Mouse (Mus musculus): ENCODE results near the gene Fancc.
"Not testable (repeated sequence)": the region's sequence is repeated elsewhere in the genome, so short reads cannot be mapped to it uniquely, and the experiment has no call there.

The Fancc gene

GRCm38 (mm10) chr13:63315777-63316176 lies 181.3 kb downstream of the Fancc start:
- no peak for DNase-seq (ENCODE audit: low spot score)

GRCm38 (mm10) chr13:63315111-63315510 lies 182.0 kb downstream of the Fancc start:
- DNase-seq (ENCODE audit: low spot score): not testable (repeated sequence)

DNA sequence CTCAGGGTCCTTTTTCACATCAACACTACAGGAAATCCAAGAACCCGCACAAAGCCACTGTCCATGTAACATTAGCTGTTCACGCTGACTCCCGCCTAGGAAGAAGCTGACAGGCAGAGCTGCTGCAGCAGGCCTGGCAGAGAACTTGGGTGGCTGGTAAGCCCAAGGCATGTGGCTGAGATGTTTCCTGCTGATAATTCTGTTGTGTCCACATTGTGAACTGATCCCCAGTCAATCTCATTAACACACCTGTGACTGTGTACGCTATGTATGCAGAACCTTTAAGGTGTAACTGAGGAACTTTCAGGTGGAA lies 182.5 kb downstream of the Fancc start:
- DNase-seq (ENCODE audit: low spot score): no peak

- DNase-seq (ENCODE audit: low spot score): no peak
These were observed 183.1 kb downstream of the Fancc start for GRCm38 (mm10) chr13:63313748-63314607.

DNA sequence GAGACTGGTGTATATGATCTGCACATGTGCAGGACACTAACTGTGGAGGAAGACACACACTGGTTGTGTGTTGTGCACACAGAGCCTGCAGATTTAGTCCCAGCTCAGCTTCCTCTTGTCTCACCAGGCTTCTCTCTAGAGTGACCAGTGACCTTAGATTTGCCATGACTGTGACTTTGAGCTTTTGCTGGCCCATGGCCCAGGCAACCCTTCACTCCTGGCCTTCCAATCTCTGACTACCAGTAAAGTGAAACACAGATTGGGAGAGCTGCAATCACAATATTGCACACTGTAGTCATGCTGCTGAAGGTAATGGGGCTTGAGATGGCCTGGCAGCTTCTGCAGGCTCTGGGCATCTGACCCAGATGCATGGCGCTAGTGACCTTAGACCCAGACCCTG lies 183.8 kb downstream of the Fancc start:
- no peak for DNase-seq (ENCODE audit: low spot score)

DNA sequence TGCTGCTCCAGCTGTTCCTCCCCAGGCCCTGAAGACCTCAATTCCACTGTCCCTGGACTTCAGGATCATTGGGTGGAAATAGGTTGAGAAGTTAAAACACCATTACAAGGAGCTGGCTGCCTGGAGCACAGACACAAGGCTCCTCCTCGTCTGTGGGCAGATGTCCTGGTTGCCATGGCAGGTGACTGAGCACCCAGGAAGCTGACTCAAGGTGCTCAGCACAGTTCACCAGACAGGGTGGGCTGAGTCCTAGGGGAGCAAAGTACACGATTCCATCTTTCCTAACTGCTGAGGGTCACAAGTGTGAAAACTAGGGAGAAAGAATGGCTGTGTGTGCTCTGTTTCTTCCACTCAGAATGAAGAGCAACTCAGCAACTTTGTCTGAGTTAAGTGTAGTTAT lies 185.9 kb downstream of the Fancc start:
- no peak for DNase-seq (ENCODE audit: low spot score)

DNA sequence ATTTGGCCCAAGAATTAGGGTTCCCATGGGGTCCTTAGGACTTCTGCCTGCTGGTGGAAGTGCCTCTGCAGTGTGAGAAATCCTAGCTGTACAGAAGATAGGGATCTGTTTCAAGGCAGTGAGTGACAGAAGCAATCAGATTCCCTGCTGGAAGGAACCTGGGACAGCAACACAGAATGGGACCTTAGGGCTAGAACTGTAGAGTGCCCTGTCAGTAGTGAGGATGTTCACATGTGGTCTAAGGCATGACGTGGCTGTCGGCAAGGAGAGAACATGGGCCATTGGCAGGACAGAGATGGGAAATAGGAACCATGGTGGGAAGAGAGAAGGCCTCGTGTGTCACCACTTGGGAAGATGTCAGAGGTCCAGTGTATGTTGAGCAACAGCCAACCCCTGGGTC lies 187.5 kb downstream of the Fancc start:
- no peak for DNase-seq (ENCODE audit: low spot score)

DNA sequence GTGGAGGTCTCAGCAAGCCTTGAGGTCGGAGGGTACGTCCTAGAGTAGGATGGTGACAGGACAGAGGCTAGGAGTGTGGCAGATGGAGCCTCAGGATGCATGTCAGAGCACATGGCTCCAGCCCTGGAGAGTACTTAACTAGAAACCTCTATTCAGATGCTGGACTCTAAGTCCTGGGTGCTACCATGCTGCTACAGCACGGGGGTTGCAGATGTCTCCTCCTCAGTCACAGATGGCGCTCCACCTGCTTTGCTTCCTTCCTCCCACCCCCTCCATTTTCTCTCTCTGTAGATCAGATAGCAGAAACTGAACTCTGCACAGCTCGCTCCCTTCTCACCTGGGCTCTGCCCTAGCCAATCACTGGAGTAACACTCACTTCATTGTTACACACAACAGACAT lies 190.3 kb downstream of the Fancc start:
- DNase-seq (ENCODE audit: low spot score): no peak

DNA sequence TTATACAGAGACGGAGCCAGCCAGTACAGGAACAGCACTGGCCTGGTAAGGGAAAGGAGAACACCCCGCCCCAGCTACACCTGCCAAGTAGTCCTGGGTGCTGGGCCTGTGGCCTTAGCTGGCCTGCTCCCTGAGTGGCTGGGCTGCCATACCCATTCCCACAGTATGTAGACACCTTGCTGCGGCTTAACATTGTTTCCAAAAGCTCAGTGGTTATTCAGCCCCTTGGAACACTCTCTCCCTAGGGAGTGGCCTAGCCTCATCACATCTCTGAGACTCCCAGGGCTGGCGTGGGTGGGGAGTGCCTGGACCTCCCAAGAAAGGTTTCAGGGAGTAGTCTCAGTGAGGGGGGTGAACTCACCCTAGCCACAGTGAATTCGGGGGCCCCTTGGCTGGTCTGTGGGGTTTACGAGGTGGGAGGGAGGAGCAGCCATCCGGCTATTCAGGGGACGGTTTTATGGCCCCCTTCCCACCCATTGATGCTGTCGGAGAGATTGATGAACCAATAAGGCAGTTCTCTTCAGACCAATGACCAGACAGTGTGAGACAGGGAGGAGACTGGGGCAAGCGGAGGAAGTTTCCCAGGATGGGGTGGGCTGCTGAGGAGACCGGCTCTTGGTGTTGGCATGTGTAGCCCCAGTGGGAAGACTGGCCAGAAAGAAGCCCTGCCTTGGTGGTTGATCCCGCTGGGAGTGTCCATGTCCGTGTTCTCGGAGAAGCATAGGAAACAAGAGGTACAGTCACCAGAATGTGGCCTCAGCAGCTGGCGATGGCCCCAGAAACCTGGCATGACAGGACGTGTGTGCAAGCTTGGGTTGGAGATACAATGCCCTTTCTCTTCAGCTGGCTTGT lies 191.7 kb downstream of the Fancc start:
- no peak for DNase-seq (ENCODE audit: low spot score)

DNA sequence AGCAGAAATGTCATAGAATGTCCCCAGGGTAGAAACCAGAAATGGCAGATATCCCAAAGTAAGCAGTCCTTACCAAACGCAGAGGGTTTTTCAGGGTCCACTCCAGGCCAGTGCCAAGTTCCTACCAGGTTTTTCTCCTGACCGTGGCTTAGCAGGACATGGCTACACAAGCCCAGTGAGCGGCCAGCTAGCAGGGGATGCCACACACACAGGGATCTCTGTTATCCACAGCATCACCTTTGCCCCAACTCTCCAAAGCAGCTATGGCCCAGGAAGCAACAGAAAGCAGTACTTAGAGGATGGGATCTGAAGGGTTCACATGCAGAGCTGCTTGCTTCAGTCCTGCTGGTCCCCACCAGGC lies 192.3 kb downstream of the Fancc start:
- DNase-seq (ENCODE audit: low spot score): no peak

- DNase-seq (ENCODE audit: low spot score): no peak
These were observed 192.8 kb downstream of the Fancc start for GRCm38 (mm10) chr13:63304124-63304792.

GRCm38 (mm10) chr13:63302381-63302780 lies 194.7 kb downstream of the Fancc start:
- no peak for DNase-seq (ENCODE audit: low spot score)

DNA sequence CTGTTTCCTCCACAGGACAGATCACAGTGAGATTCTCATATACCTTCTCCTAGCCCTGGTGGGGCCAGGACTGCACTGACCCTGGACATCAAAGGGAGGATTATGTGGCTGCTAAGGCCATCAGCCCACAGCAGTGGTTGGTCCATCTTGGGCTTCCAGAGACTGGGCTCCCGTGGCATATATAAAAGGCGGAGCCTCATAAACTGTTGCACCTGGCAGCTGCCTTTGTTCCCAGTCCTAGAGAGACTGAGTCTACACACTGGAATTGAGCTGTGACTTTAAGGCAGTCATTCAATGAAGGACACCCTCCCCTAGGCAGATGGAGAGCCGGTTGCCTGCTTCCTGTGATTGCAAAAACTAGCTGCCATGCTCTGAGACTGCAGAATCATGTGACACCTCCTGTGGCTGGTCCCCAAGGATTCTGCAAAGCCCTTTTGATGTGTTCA lies 195.3 kb downstream of the Fancc start:
- no peak for DNase-seq (ENCODE audit: low spot score)

DNA sequence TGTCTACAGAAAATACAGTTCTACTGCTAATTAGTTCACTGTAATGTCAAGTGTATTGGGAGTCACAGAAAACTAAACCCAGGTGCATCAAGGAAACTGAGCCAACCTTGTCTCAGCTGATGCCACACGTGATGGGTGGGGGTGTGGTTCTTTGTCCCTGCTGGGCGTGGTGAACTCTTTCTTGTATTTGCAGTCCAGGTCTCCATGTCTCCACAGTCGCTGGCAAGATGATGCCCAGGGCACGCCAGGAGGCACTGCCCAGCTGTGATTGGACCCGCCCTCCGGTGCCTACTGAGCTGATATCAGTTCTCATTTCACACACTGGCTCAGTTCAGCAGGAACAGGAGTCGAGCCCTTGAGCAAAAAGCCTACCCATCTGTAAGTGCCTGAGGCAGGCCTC lies 196.1 kb downstream of the Fancc start:
- no peak for DNase-seq (ENCODE audit: low spot score)

DNA sequence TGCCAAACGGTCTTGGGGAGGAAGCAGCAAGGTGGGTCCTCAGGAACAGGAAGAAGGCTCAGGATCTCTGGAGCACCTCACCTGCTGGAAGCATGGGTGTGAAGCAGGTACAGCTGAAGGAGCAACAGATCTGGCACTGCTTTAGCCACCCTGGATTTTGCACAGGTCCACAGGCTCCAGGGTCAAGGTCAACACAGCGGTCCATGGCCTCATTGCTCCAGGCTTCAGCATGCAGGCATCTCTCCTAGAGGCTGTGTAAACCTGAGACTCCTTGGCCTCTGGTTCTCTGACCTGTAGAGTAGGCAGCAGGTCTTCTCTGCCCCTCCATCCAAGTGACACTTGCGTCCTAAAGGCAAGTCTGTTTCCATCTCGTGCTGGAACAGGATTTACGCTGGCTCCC lies 198.1 kb downstream of the Fancc start:
- DNase-seq (ENCODE audit: low spot score): no peak

- no peak for DNase-seq (ENCODE audit: low spot score)
These were observed 199.1 kb downstream of the Fancc start for GRCm38 (mm10) chr13:63297933-63298332.

DNA sequence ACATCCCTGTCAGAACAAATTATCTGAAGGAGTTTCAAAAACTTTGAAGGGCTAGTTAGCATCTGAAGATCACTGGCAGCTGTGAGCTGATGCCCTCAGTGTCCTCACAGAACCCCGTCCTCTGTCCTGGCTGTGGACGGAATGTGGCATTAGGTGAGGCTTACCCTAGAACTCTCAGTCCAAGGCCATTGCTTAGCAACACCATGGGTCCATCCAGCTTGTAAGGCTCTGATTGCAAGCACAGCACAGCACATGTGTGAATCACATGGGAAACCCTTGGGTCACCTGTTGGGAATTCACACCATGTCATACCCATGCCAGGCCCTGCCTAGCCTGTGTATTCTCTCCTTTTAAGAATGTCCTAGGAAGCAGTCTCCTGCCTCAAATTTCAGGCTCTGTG lies 200.1 kb downstream of the Fancc start:
- DNase-seq (ENCODE audit: low spot score): no peak

DNA sequence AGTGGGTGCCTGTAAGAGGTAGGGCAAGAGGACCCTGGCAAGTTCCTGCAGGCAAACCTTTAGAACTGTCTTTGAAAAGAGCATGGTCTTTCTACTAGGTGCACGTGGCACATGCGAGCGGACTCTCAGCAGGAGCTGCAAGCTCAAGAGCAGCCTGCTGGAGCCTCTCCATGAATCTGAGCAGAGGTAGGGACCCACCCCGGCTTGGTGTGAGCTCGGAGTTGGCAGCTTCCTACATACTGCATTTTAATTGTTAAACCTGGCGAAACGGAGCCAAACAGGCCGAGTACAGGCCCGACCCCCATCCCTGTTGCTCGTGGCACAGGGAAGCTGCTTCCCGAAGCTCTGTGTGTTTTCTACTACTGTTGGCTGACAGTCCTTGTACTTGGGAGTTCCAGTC lies 200.8 kb downstream of the Fancc start:
- DNase-seq (ENCODE audit: low spot score): no peak

DNA sequence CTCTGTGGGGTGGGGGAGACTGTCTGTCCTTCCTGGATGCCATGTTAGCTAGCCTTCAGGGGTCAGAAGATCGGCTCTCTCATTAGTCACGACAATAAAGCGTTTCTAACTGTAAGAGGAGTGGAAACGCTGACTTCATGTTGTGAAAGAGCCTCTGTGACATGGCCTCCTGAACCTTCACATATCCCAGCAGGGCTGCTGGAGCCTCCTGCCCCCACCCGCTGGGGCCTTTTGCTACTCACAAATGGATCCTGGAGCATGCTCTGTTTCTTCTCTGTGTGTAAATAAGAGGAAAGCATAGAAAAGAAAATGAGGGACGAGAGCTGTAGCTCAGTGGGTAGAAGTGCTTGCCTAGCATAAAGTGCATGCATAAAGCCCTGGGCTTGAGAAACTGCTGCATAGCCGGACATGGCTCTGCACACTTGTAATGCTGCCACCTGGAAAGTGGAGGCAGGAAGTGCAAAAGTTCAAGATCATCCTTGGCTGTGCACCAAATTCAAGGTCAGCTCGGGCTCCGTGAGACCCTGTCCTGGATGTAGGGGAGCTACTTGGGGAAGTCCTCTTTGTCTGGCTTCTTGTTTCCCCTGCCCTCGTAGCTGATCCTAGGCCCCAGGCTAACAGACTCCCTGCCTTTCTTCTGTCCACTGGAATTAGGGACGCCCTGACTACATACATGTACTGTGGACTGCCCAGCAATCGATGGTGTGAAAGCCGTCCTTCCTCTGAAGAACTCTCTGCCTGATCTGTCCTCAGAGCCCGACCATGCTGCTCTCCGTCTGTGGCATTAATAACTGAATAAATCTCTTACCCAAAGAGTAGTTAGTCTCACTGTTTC lies 202.5 kb downstream of the Fancc start:
- peak; percentile 32 for DNase-seq (ENCODE audit: low spot score)

DNA sequence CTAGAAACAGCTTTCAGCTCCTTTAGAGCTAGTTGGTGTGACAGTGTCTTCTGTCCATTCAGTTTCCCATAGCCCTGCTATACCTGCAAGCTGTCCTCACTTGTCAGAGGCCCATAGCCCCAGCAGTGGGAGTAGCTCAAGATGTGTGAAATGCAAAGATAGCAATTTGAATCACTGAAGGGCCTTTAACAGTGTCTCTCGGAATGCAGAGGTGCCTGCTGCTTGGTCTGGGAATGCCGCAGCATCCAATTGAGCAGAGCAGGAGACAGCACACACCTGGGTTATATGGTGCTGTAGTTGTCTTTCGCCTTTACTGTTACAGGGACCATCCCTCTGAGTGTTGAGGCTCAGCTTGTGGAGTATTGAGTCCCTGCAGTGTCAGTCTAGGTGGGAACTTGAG lies 203.4 kb downstream of the Fancc start:
- no peak for DNase-seq (ENCODE audit: low spot score)

- no peak for DNase-seq (ENCODE audit: low spot score)
These were observed 206.1 kb downstream of the Fancc start for GRCm38 (mm10) chr13:63291016-63291415.

- DNase-seq (ENCODE audit: low spot score): no peak
These were observed 207.0 kb downstream of the Fancc start for GRCm38 (mm10) chr13:63290126-63290525.
